Mouse (Mus musculus): ENCODE measurements around the gene Olfr1391. TPM values are rescaled to one million over a fixed set of nuclear protein-coding genes. Genes with fewer than 3 reads are reported as not detected.
"Not testable (repeated sequence)": the region's sequence is repeated elsewhere in the genome, so short reads cannot be mapped to it uniquely, and the experiment has no call there.

Gene Olfr1391
- polyA plus RNA-seq (2012; rRNA removed) (not detected in 2 replicates), polyA plus RNA-seq (2014; fragmentation: Nextera tagmentation; extraction: Ambion mirVana) (not detected in 2 replicates)

GRCm38 (mm10) chr11:49322442-49322841 is at the start of gene Olfr1391:
Gene Olfr1391, plus strand, starts transcription at chr11:49322742.
- Histone ChIP-seq H3K4me3 (ENCODE audit: insufficient read depth in 1 of 2, low read depth in 2 of 2, low read length in 2 of 2) (no peak within 1 kb of the TSS), H3K4me1 (replicated peaks; ENCODE audit: control insufficient read depth in 2 of 2, insufficient read depth in 2 of 2, low read length in 1 of 2) (no peaks in the 10 kb centered on the region), H3K9me3 (ENCODE audit: control insufficient read depth, low read length) (no peaks in the 10 kb centered on the region), H3K9ac (replicated peaks) (no peak within 1 kb of the TSS), H3K27ac (no peak within 1 kb of the TSS), H3K36me3 (replicated peaks; ENCODE audit: control insufficient read depth, insufficient read depth, low read depth) (no peaks in the 10 kb centered on the region), H3K27me3 (ENCODE audit: control insufficient read depth, insufficient read depth, low read length) (no peaks in the 10 kb centered on the region), H3K4me2 (ENCODE audit: low read depth) (no peak within 1 kb of the TSS)
- DNase-seq (ENCODE audit: low read depth in 3 of 3, low spot score in 3 of 3) (no peak), ATAC-seq (ENCODE audit: insufficient read depth) (no peak)
- 55% methylated on average over 2 of the region's 2 CpGs for WGBS (ENCODE audit: insufficient replicate concordance)
- TF ChIP-seq EP300 (IDR thresholded peaks at IDR 0.05; ENCODE audit: low read depth) (no peak), CTCF (IDR thresholded peaks at IDR 0.05; ENCODE audit: low read depth) (no peak)

GRCm38 (mm10) chr11:49273834-49274519 is 48.6 kb upstream of the Olfr1391 start:
- DNase-seq (ENCODE audit: low read depth in 3 of 3, low spot score in 3 of 3) = no peak
- Histone ChIP-seq H3K4me1 (replicated peaks; ENCODE audit: control insufficient read depth in 2 of 2, insufficient read depth in 2 of 2, low read length in 1 of 2) (no peaks in the 10 kb centered on the region; a peak in 1 of 4 replicates), H3K36me3 (replicated peaks; ENCODE audit: control insufficient read depth, insufficient read depth, low read depth) (no peaks in the 10 kb centered on the region), H3K9me3 (ENCODE audit: control insufficient read depth, low read length) (no peaks in the 10 kb centered on the region), H3K9ac (replicated peaks) (no peak overlapping the region), H3K27ac (no peak overlapping the region), H3K4me3 (ENCODE audit: insufficient read depth in 1 of 2, low read depth in 2 of 2, low read length in 2 of 2) (no peak overlapping the region), H3K27me3 (ENCODE audit: control insufficient read depth, insufficient read depth, low read length) (no peaks in the 10 kb centered on the region), H3K4me2 (ENCODE audit: low read depth) (no peak overlapping the region)
- no peak for ATAC-seq (ENCODE audit: insufficient read depth)
- no peak for TF ChIP-seq EP300 (IDR thresholded peaks at IDR 0.05; ENCODE audit: low read depth)
- no peak for TF ChIP-seq CTCF (IDR thresholded peaks at IDR 0.05; ENCODE audit: low read depth)
- WGBS (ENCODE audit: insufficient replicate concordance) = 65% methylated on average over 11 of the region's 11 CpGs

GRCm38 (mm10) chr11:49278222-49278621 is 44.3 kb upstream of the Olfr1391 start, which contains the start of gene Olfr1393:
Gene Olfr1393, plus strand, starts transcription at chr11:49278304.
- TF ChIP-seq EP300 (IDR thresholded peaks at IDR 0.05; ENCODE audit: low read depth) (no peak), CTCF (IDR thresholded peaks at IDR 0.05; ENCODE audit: low read depth) (no peak)
- Histone ChIP-seq H3K27ac (no peak within 1 kb of the TSS), H3K4me2 (ENCODE audit: low read depth) (no peak within 1 kb of the TSS), H3K4me1 (replicated peaks; ENCODE audit: control insufficient read depth in 2 of 2, insufficient read depth in 2 of 2, low read length in 1 of 2) (no peaks in the 10 kb centered on the region), H3K9ac (replicated peaks) (no peak within 1 kb of the TSS), H3K36me3 (replicated peaks; ENCODE audit: control insufficient read depth, insufficient read depth, low read depth) (no peaks in the 10 kb centered on the region), H3K4me3 (ENCODE audit: insufficient read depth in 1 of 2, low read depth in 2 of 2, low read length in 2 of 2) (no peak within 1 kb of the TSS), H3K9me3 (ENCODE audit: control insufficient read depth, low read length) (no peaks in the 10 kb centered on the region), H3K27me3 (ENCODE audit: control insufficient read depth, insufficient read depth, low read length) (no peaks in the 10 kb centered on the region)
- no peak for ATAC-seq (ENCODE audit: insufficient read depth)
- WGBS (ENCODE audit: insufficient replicate concordance) = 21% methylated on average over 3 of the region's 3 CpGs
- DNase-seq (ENCODE audit: low read depth in 3 of 3, low spot score in 3 of 3) = no peak

- H3K36me3 ChIP-seq (replicated peaks; ENCODE audit: control insufficient read depth, insufficient read depth, low read depth); H3K9me3 ChIP-seq (ENCODE audit: control insufficient read depth, low read length); H3K9ac ChIP-seq (replicated peaks); H3K27ac ChIP-seq; DNase-seq (ENCODE audit: low read depth in 3 of 3, low spot score in 3 of 3); H3K4me1 ChIP-seq (replicated peaks; ENCODE audit: control insufficient read depth in 2 of 2, insufficient read depth in 2 of 2, low read length in 1 of 2); H3K27me3 ChIP-seq (ENCODE audit: control insufficient read depth, insufficient read depth, low read length); H3K4me2 ChIP-seq (ENCODE audit: low read depth); ATAC-seq (ENCODE audit: insufficient read depth); H3K4me3 ChIP-seq (ENCODE audit: insufficient read depth in 1 of 2, low read depth in 2 of 2, low read length in 2 of 2): not testable (repeated sequence)
- WGBS (ENCODE audit: insufficient replicate concordance) = 19% methylated on average over 1 of the region's 1 CpGs
These were observed 37.6 kb upstream of the Olfr1391 start, which contains the start of gene Olfr1392 for GRCm38 (mm10) chr11:49284982-49285381. Gene Olfr1392, plus strand, starts transcription at chr11:49285282.

- Histone ChIP-seq H3K4me2 (ENCODE audit: low read depth) (no peak overlapping the region), H3K4me1 (replicated peaks; ENCODE audit: control insufficient read depth in 2 of 2, insufficient read depth in 2 of 2, low read length in 1 of 2) (no peaks in the 10 kb centered on the region), H3K4me3 (ENCODE audit: insufficient read depth in 1 of 2, low read depth in 2 of 2, low read length in 2 of 2) (no peak overlapping the region), H3K36me3 (replicated peaks; ENCODE audit: control insufficient read depth, insufficient read depth, low read depth) (no peaks in the 10 kb centered on the region), H3K9me3 (ENCODE audit: control insufficient read depth, low read length) (no peaks in the 10 kb centered on the region), H3K27me3 (ENCODE audit: control insufficient read depth, insufficient read depth, low read length) (no peaks in the 10 kb centered on the region), H3K9ac (replicated peaks) (no peak overlapping the region), H3K27ac (no peak overlapping the region)
- WGBS (ENCODE audit: insufficient replicate concordance) = 67% methylated on average over 2 of the region's 2 CpGs
- DNase-seq (ENCODE audit: low read depth in 3 of 3, low spot score in 3 of 3) (no peak), ATAC-seq (ENCODE audit: insufficient read depth) (no peak)
- no peak for TF ChIP-seq EP300 (IDR thresholded peaks at IDR 0.05; ENCODE audit: low read depth)
- TF ChIP-seq CTCF (IDR thresholded peaks at IDR 0.05; ENCODE audit: low read depth) = no peak
These were observed 35.3 kb upstream of the Olfr1391 start for GRCm38 (mm10) chr11:49287251-49287650.

Measured in liver, embryonic 14.5 days (tissue).